Mouse (Mus musculus): Measurements from ENCODE around the gene Sdccag8. TPM values are rescaled to one million over a fixed set of nuclear protein-coding genes. Genes with fewer than 3 reads are reported as not detected.
"Not testable (repeated sequence)": the region's sequence is repeated elsewhere in the genome, so short reads cannot be mapped to it uniquely, and the experiment has no call there.

Gene Sdccag8
- polyA plus RNA-seq, 1 experiment = 21.3 TPM

- DNase-seq (ENCODE audit: extremely low spot score in 1 of 2, low spot score in 1 of 2) = no peak
Measured at GRCm38 (mm10) chr1:176827365-176827764, 12.9 kb downstream of the Sdccag8 start.

GRCm38 (mm10) chr1:176827945-176828485, 13.6 kb downstream of the Sdccag8 start:
- DNase-seq (ENCODE audit: extremely low spot score in 1 of 2, low spot score in 1 of 2) = peak in 1 of 2 experiments; percentile 34

GRCm38 (mm10) chr1:176828666-176829065, 14.2 kb downstream of the Sdccag8 start:
- no peak for DNase-seq (ENCODE audit: extremely low spot score in 1 of 2, low spot score in 1 of 2)

GRCm38 (mm10) chr1:176832071-176832470, 17.6 kb downstream of the Sdccag8 start:
- no peak for DNase-seq (ENCODE audit: extremely low spot score in 1 of 2, low spot score in 1 of 2)

GRCm38 (mm10) chr1:176832607-176833006, 18.1 kb downstream of the Sdccag8 start:
- DNase-seq (ENCODE audit: extremely low spot score in 1 of 2, low spot score in 1 of 2) = no peak

GRCm38 (mm10) chr1:176833257-176833656, 18.8 kb downstream of the Sdccag8 start:
- DNase-seq (ENCODE audit: extremely low spot score in 1 of 2, low spot score in 1 of 2) = no peak

GRCm38 (mm10) chr1:176833948-176834347, 19.5 kb downstream of the Sdccag8 start:
- DNase-seq (ENCODE audit: extremely low spot score in 1 of 2, low spot score in 1 of 2) = no peak

GRCm38 (mm10) chr1:176834880-176835279, 20.4 kb downstream of the Sdccag8 start:
- no peak for DNase-seq (ENCODE audit: extremely low spot score in 1 of 2, low spot score in 1 of 2)

GRCm38 (mm10) chr1:176835501-176836294, 21.2 kb downstream of the Sdccag8 start:
- DNase-seq (ENCODE audit: extremely low spot score in 1 of 2, low spot score in 1 of 2) = no peak

GRCm38 (mm10) chr1:176836562-176836961, 22.1 kb downstream of the Sdccag8 start:
- not testable (repeated sequence) for DNase-seq (ENCODE audit: extremely low spot score in 1 of 2, low spot score in 1 of 2)

GRCm38 (mm10) chr1:176845082-176845977, 30.9 kb downstream of the Sdccag8 start:
- peak in 1 of 2 experiments; percentile 45 for DNase-seq (ENCODE audit: extremely low spot score in 1 of 2, low spot score in 1 of 2)

GRCm38 (mm10) chr1:176847118-176847859, 32.8 kb downstream of the Sdccag8 start:
- no peak for DNase-seq (ENCODE audit: extremely low spot score in 1 of 2, low spot score in 1 of 2)

- no peak for DNase-seq (ENCODE audit: extremely low spot score in 1 of 2, low spot score in 1 of 2)
Measured at GRCm38 (mm10) chr1:176848613-176849290, 34.3 kb downstream of the Sdccag8 start.

- DNase-seq (ENCODE audit: extremely low spot score in 1 of 2, low spot score in 1 of 2) = no peak
Measured at GRCm38 (mm10) chr1:176849377-176849776, 34.9 kb downstream of the Sdccag8 start.

GRCm38 (mm10) chr1:176851401-176851800, 36.9 kb downstream of the Sdccag8 start:
- DNase-seq (ENCODE audit: extremely low spot score in 1 of 2, low spot score in 1 of 2) = peak in 1 of 2 experiments; percentile 71

GRCm38 (mm10) chr1:176852813-176853590, 38.5 kb downstream of the Sdccag8 start:
- no peak for DNase-seq (ENCODE audit: extremely low spot score in 1 of 2, low spot score in 1 of 2)

GRCm38 (mm10) chr1:176861981-176862644, 47.7 kb downstream of the Sdccag8 start:
- peak in 1 of 2 experiments; percentile 94 for DNase-seq (ENCODE audit: extremely low spot score in 1 of 2, low spot score in 1 of 2)

- DNase-seq (ENCODE audit: extremely low spot score in 1 of 2, low spot score in 1 of 2) = no peak
Measured at GRCm38 (mm10) chr1:176870501-176870900, 56.0 kb downstream of the Sdccag8 start.
